Mouse (Mus musculus): ENCODE measurements at regions not wholly inside any gene's neighbourhood (a gene's known extent, or its start where the extent isn't known, plus 50 kb on each side); places are given as distances from the start of the nearest gene placed in this dataset.

- no peak for DNase-seq
Measured at GRCm38 (mm10) chr1:137620672-137621071, 554.8 kb downstream of the Ptprc start.

DNA sequence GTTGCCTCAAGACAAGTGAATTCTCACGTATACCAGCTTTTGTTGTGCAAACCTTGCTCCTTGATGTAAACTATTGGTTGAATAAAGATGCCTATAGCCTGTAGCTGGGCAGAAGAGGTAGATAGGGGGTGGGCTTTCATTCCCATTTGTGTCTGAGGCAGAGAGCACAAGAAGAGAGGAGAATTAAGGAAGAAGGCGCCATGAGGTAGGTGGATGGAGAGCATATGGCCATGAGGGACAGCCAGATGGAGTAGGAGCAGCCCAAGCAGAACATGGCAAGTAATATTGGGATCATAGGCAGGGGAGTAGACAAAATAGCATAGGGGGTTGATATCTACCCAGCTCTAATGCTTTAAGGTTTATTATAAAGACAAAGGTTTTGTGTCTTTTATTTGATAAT, 557.3 kb downstream of the Ptprc start:
- DNase-seq = no peak

GRCm38 (mm10) chr1:137617513-137617912, 558.0 kb downstream of the Ptprc start:
- no peak for DNase-seq

DNA sequence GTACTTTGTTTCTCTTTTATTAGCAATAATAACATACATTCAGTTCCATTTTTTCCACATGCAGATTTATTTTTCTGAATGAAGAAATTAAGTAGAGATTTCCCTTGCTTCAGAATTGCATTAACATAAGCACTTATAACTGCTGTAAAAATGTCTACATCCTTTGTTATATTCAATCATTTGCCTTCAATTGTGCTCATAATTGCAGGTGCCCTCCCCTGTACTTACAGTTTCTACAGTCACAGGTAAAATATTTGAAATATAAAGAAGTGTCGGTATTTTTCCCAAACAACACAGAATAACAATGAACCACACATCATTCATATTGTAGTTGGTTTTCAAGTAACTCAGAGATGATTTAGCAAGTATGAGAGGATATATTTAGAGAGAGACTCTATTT, 568.8 kb downstream of the Ptprc start:
- no peak for DNase-seq

GRCm38 (mm10) chr1:137605890-137606663, 569.4 kb downstream of the Ptprc start:
- DNase-seq = no peak

DNA sequence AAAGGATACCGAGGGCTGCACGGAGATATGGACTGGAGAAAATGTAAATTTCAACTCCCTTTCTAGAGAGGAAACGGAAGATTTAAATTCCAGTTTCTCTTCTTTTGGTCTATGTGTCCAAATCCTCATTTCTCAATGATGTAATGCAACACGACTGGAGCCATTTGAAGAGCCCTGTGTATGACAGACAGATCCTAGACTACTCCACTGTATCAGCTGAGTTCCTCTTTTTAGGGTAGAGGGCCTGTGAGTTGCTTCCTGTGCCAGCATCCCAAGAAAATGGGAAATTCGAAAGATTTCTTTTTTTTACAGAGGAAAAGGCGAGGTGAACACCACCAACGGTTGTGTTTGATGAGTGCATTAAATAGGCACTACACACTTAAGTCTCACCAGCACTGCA, 581.8 kb downstream of the Ptprc start:
- DNase-seq = no peak

DNA sequence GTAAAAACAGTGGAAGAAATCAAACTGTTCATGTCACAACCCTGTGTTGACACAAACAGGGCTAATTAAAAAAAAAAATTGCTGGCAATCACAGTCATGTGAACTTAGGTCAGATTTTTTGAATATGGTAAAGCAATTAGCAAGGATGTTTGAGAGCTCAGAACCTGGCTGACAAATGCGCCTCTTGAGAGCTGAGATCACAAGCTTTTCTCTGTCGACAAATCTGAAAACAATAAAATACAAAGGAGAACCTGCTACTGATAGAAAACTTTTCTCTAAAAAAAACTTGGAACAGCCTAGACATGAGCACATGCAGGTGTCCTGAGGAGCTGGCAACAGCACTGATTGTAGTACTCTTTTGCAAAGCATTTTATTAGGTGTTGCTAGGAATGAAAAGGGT, 583.6 kb downstream of the Ptprc start:
- no peak for DNase-seq

DNA sequence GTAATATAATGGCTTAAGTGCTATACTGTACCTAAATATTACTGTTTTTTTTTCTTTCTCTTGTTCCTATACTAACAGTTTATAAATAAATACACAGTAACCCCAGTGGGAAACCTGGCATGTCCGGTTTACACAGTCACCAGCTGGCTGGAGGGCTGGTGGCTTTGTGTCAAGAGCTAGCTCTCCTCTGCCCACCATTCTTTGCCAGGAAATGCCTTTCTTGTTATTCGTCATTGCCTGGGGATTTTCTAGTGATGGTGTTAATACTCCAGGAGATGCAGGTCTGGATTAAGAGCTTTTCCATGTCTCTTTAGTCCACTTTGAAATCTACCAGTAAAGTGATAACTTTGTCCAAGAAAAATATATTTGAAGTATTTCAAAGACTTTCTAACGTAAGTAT, 584.2 kb downstream of the Ptprc start:
- no peak for DNase-seq

- DNase-seq = no peak
Measured at GRCm38 (mm10) chr1:137588304-137589300, 586.9 kb downstream of the Ptprc start.

DNA sequence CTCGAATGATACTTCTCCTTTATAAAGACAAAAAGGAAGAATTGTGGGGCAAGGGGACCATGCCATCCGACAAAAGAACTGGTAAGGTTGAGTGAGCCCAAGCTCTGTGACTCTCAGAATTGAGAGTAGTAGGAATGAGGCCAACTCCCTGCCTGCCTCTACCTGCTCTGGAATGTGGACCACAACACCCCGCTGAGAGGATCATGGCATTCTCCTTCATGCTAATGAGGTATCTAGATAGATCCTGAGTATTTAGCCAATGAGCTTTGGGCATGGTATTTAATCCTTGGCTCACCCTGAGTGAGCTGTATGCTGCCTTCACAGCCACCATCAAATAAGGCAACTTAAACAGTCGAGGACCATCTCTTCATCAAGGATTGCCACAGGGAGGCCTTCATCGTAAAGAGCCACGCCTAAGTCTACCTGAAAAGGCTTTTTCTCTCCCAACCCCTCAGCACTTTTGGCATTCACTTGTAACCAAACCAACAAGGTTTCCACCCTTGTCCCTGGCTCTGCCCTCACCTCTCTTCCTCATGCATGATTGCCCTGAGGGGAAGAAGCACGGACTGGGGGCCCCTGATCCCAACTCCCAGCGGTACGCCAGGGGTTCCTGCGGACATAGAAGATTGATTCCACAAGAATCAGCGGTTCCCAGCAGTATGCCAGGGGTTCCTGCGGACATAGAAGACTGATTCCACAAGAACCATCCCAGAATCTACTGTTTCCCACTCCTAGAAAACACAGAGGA, 587.9 kb downstream of the Ptprc start:
- DNase-seq = no peak

DNA sequence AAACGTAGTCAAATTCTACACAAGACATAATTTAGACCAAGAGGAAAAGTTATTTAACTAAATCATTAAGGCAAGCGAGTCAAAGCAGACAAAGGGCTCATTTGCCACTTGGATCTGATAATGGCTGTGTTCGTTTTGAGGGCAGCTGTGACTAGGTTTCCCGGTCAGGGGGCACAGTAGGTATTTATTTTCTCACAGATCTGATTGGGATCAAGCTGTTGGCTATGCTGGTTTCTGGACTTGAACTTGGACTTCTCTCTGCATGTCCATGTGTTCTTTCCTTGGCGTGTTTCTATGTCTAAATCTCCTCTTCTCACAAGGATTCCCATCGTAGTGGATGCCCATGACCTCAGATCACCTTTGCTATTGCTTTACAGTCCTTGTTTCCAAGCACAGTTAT, 590.8 kb downstream of the Ptprc start:
- no peak for DNase-seq

- no peak for DNase-seq
Measured at GRCm38 (mm10) chr1:137584104-137584675, 591.3 kb downstream of the Ptprc start.

DNA sequence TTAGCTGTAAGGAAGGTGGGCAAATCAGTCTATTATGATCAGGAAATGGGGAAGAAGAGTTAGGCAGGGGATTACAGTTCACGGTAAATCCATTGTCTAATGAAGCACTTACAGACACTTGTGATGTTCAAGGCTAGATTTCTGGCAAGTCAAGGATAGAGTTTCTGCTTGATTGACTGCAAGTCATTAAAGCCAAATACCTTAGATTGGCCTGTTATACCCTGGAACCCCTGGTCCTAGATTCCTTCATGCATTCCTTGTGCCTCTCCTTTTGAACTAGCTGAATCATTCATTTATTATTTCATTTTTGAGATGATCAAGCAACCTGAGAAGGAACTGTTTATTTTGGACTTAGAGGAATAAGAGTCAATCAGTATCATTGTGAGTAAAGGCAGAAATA, 597.9 kb downstream of the Ptprc start:
- DNase-seq = no peak

DNA sequence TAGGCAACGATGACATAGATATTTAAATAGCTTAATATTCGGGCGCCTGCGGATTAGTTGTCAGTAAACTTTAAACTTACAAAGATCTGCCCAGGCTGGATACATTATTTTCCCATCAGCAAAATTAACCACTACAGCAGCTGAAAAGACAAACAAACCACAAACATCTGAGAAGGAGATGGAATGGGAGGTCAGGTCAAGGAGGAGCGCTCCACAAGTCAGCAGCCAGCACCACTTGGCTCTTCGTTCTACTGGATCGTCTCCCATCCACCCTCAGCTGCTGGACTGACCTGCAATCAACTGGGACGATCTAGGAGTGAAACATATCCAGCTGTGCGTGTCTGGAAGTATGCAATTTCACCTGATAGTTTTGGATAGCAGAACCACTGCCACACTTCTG, 599.3 kb downstream of the Ptprc start:
- DNase-seq = no peak

DNA sequence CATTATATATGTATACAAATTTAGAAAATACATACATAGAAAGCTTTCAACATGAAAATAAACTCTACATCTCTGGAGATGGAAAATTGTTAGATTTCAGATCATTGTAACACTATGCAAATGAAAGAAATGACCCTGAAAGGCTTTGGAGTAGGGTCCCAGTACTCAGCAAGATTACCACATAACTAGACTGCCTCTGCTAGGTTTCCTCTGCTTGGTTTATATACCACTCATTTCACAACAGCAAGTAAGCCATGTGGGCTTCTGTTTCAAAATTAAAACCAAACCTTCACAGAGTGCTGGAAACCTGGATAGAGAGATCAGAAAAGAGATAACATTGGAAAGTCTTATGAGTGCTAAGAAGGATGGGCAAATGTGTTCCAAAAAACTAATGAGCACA, 600.1 kb downstream of the Ptprc start:
- no peak for DNase-seq

DNA sequence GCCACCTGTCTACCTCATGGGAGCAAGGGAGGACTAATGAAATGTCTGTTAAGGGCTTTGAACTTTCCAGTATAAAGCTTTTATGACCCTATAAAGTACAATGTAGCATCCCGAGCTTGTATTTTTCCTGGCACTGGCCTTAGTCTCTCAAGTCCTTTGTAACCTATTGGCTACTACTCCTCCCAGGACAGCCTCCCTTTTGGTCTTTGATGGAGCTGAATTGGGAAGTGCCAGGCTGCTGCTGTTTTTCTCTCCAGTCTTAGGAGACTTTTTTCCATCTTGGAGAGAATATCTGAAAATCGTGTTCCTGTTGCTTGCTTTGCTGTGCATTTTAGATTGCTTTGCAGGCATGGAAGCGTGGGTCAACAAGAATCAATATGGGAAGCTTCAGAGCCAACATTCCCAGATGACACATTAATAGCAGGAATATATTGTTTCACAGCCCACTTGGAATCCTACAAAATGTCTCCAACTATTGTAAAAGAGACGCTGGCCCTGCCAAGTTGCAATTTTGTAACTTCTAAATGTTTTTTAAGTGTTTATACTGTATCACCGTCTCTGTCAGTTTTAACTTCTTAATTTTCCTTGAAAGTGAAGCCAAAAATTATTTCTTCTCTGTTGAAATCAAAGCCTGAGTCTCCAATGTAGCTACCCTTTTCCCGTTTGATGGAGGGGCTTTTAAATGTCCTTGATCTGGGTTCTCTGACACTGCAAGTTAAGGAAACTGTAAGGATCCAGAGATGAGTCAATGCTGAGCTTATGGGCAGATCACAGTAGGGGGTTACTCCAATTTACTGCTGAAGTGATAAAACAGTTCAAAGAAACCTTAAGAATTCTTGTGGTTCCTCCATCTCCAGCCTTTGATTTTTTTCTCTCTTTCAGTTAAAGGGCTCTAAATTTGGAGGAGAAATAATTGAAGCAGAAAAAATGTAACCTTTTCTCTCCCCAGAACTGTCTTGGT, 603.3 kb downstream of the Ptprc start:
- no peak for DNase-seq

DNA sequence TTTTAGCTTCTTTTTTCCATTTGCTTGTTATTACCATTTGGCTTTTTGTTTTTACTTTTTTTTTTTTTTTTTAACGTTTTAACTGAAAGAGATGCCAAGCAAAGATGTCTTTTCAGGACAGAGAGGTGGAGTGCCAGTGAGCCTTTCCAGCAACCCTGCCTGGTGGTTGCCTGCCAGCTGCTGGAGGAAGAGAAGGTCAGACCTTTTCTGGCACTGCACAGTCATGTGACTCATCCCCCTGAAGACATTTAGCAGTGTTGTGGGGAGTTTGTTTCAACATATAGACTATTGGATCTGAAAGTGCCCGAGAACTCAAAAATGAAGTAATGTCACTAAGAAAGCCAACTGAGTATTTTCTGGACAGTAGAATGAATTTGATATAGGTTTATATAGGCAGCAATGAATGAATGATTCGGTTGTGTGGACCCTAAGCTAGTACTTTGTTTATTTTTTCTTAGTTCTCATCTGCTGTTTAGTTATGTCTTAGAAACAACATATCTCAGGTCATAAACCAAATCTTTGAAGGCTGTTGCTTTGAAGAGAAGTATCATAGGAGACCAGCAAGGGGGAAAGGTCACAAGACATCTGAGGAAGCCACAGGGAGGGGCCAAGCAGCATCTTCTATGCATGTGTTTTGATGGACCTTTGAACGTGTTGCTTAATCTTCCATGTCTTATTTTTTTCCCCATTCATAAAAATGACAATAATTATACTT, 604.2 kb downstream of the Ptprc start:
- DNase-seq = no peak

DNA sequence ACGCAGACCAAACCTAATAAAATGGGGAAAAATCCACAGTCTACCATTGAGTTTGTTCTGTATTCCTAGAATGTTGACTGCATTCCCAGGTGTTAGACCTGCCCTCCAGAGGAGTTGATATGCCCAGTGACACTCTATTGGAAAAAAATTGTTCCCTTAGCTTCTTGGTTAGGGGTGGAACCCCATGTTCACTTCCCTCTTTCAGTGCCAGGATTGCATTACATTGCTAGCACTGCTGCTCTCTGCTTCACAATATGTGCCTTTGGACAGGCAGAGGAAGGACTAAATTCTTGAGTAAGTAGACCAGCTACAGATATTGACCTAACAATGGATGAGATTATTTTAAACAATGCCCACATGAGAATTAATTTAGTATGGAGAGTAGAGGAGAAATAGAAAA, 607.3 kb upstream of the Nr5a2 start:
- DNase-seq = no peak

GRCm38 (mm10) chr1:137565573-137566048, 605.4 kb upstream of the Nr5a2 start:
- no peak for DNase-seq

DNA sequence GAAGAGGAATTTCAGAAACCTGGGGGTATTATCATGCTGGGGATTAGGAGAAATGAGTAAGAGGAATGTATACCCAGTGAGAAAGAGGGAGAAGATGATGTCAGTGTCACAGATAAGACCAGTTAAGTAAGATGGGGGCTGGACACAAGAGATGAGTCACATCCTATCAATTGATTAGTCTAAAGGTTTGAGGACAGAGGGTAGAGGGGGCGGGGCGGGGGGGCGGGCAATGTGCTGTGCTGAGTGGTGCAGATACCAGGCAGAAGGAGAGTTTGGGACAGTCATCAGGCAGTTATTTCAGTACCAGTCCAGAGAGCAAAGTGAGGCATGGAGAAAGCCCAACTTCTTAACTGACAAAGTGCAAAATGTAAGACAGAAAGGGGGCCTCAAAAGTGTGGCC, 601.4 kb upstream of the Nr5a2 start:
- DNase-seq = no peak

Measured in B cell, adult 2 months (primary cell).